ENCODE assay signal across 8 mouse cellular contexts in genomic region chr19:45233496-45234127, GRCm38 (mm10). TPM values are rescaled to one million over a fixed set of nuclear protein-coding genes. Genes with fewer than 3 reads are reported as not detected.
A peak's percentile ranks its signal among the peaks of the same experiment; 100 is the strongest.
DNase-seq lines count a peak whose midpoint lies in the region; ATAC-seq and TF ChIP-seq lines count a peak whose summit lies in the region.

No protein-coding gene starts in this region.

- H3K4me3 ChIP-seq in heart, embryonic 11.5 days (ENCODE audit: low read depth, low read length): peak overlapping the region; percentile 26
- 0 out of 2 replicates have a peak overlapping the region, but pooled peaks have one; percentile 2 for H3K4me3 ChIP-seq in testis, adult 2 months (ENCODE audit: control insufficient read depth, low read depth, low read length)
- peak overlapping the region; percentile 49 for H3K4me3 ChIP-seq in limb, embryonic 10.5 days

- under 1% methylated on average over 57 of the region's 60 CpGs for WGBS in heart, embryonic 11.5 days (ENCODE audit: insufficient replicate concordance)
- under 1% methylated on average over 60 of the region's 60 CpGs for WGBS in limb, embryonic 10.5 days

- no peaks in the 10 kb centered on the region for H3K9me3 ChIP-seq in heart, embryonic 11.5 days (replicated peaks; ENCODE audit: control insufficient read depth, low read length)
- no peaks in the 10 kb centered on the region for H3K9me3 ChIP-seq in limb, embryonic 10.5 days (replicated peaks)

- no peak for TF ChIP-seq POLR2A in testis, adult 2 months (IDR thresholded peaks at IDR 0.05; ENCODE audit: control insufficient read depth, low read depth, low read length)

- H3K9ac ChIP-seq in heart, embryonic 11.5 days (ENCODE audit: low read depth, low read length): no peak overlapping the region

- H3K4me2 ChIP-seq in heart, embryonic 11.5 days: peak overlapping the region; percentile 34

- H3K27ac ChIP-seq in heart, embryonic 11.5 days (ENCODE audit: low read depth, low read length): no peak overlapping the region
- H3K27ac ChIP-seq in testis, adult 2 months (ENCODE audit: control insufficient read depth, insufficient read depth, low read depth, low read length): no peak overlapping the region
- peak overlapping the region; percentile 82 for H3K27ac ChIP-seq in limb, embryonic 10.5 days

- DNase-seq in heart, adult 8-10 months (ENCODE audit: low spot score): no peak
- no peak for DNase-seq in testis, postnatal 14 days (ENCODE audit: low spot score)
- DNase-seq in limb, embryonic 10.5 days (ENCODE audit: low spot score): peak; percentile 72
- DNase-seq in left cerebral cortex, adult 18-20 months (ENCODE audit: low spot score in 2 of 2): no peak
- DNase-seq in frontal cortex, postnatal 14 days (ENCODE audit: low spot score in 2 of 2): no peak
- DNase-seq in cerebellum, adult 9-10 months: no peak

- H3K27me3 ChIP-seq in heart, embryonic 11.5 days (ENCODE audit: control insufficient read depth, insufficient read depth, low read length): peaks cover 90% of the 10 kb centered on the region
- peaks cover 37% of the 10 kb centered on the region for H3K27me3 ChIP-seq in testis, adult 2 months (ENCODE audit: control insufficient read depth, insufficient read depth, low read length)
- H3K27me3 ChIP-seq in limb, embryonic 10.5 days (ENCODE audit: low read depth, poor library complexity, severe bottlenecking): peaks cover 100% of the 10 kb centered on the region

- ATAC-seq in heart, embryonic 11.5 days (replicated peaks; ENCODE audit: insufficient number of reproducible peaks, low FRiP score, low TSS enrichment): no peak

- H3K36me3 ChIP-seq in heart, embryonic 11.5 days (ENCODE audit: control insufficient read depth, insufficient read depth, low read length): no peaks in the 10 kb centered on the region
- H3K36me3 ChIP-seq in testis, adult 2 months (ENCODE audit: control insufficient read depth, insufficient read depth, low read length): no peaks in the 10 kb centered on the region
- H3K36me3 ChIP-seq in limb, embryonic 10.5 days: no peaks in the 10 kb centered on the region

- TF ChIP-seq CTCF in testis, adult 2 months (IDR thresholded peaks at IDR 0.05; ENCODE audit: control insufficient read depth, insufficient read depth, insufficient replicate concordance, low read depth, low read length): no peak

- peaks cover 28% of the 10 kb centered on the region for H3K4me1 ChIP-seq in heart, embryonic 11.5 days (ENCODE audit: control insufficient read depth, insufficient read depth, low read length)
- H3K4me1 ChIP-seq in testis, adult 2 months (ENCODE audit: control insufficient read depth, insufficient read depth, low read length): peaks cover 27% of the 10 kb centered on the region
- H3K4me1 ChIP-seq in limb, embryonic 10.5 days: peaks cover 64% of the 10 kb centered on the region

RNA-seq across cellular contexts. Expression of gene Lbx1, which starts 2.0 kb away (rescaled TPM):
- 0.08 and 0.16 TPM in 2 replicates for polyA plus RNA-seq in heart, embryonic 11.5 days (2014; fragmentation: Nextera tagmentation; extraction: Ambion mirVana)
- under 1 TPM in 1 of 4 experiments, not detected in 3; 0.17 TPM for total RNA-seq in heart, adult 8-10 months (2022)
- polyA plus RNA-seq in testis, adult 2 months (2012; rRNA removed): not detected in 2 replicates
- 3.9 and 6.3 TPM in 2 replicates for polyA plus RNA-seq in limb, embryonic 10.5 days (2016; fragmentation: Nextera tagmentation; extraction: Ambion mirVana)
- total RNA-seq in left cerebral cortex, adult 18-20 months (2021): not detected
